Mouse (Mus musculus) midbrain, embryonic 13.5 days (tissue): ENCODE data around the gene Inpp5a. TPM values are rescaled to one million over a fixed set of nuclear protein-coding genes. Genes with fewer than 3 reads are reported as not detected.

Experiments used
- ATAC-seq: fragments of 200-750 bp; cut with Nextera tagmentation; 2 replicates; pipeline ENCODE4 v1.8.0; 2017; ENCODE audit warnings: mild to moderate bottlenecking, moderate TSS enrichment, moderate library complexity
- H3K27ac ChIP-seq: fragments of 300-500 bp; sonication (generic); 2 replicates; pipeline ENCODE4 v1.5.1; 2015; ENCODE audit warnings: inconsistent platforms, mild to moderate bottlenecking, moderate library complexity
- H3K27me3 ChIP-seq: fragments of 300-500 bp; sonication (generic); 2 replicates; pipeline ENCODE4 v1.6.1; 2015; ENCODE audit warnings: mild to moderate bottlenecking, inconsistent platforms
- H3K36me3 ChIP-seq: fragments of 300-500 bp; sonication (generic); 2 replicates; pipeline ENCODE4 v1.6.1; 2015; ENCODE audit warnings: mild to moderate bottlenecking, inconsistent platforms
- H3K4me1 ChIP-seq: fragments of 300-500 bp; sonication (generic); replicated peaks from 2 replicates; pipeline ENCODE4 v1.6.1; 2015; ENCODE audit warnings: inconsistent platforms
- H3K4me2 ChIP-seq: fragments of 300-500 bp; sonication (generic); replicated peaks from 2 replicates; pipeline ENCODE4 v1.6.1; 2015; ENCODE audit warnings: moderate library complexity, mild to moderate bottlenecking, inconsistent platforms
- H3K4me3 ChIP-seq: fragments of 300-500 bp; sonication (generic); replicated peaks from 2 replicates; pipeline ENCODE4 v1.5.1; 2015; ENCODE audit warnings: mild to moderate bottlenecking, inconsistent platforms
- H3K9ac ChIP-seq: fragments of 300-500 bp; sonication (generic); replicated peaks from 2 replicates; pipeline ENCODE4 v1.6.1; 2015; ENCODE audit warnings: mild to moderate bottlenecking, inconsistent platforms
- H3K9me3 ChIP-seq: fragments of 300-500 bp; sonication (generic); 2 replicates; pipeline ENCODE4 v1.6.1; 2016; ENCODE audit warnings: mild to moderate bottlenecking, inconsistent platforms
- WGBS: fragments of 180-500 bp; shearing (Covaris S2); methylation state at CpG from one replicate; pipeline ENCODE4 v1.1.7; 2015; 5-methylcytosine and 5-hydroxymethylcytosine counted together
- polyA plus RNA-seq: library from polyadenylated mRNA; unstranded; fragments of >200 nt; fragmentation: Nextera tagmentation; extraction: Ambion mirVana; gene quantifications from 2 replicates; pipeline ENCODE4 v1.2.1, GENCODE M21; 2015

Gene Inpp5a
- polyA plus RNA-seq, 1 experiment from 2014 or later: 14.3 TPM

- Histone ChIP-seq H3K4me3 (no peak overlapping the region), H3K27ac (no peak overlapping the region), H3K9ac (no peak overlapping the region), H3K9me3 (no peaks in the 10 kb centered on the region), H3K4me1 (no peaks in the 10 kb centered on the region), H3K36me3 (no peaks in the 10 kb centered on the region), H3K27me3 (no peaks in the 10 kb centered on the region), H3K4me2 (no peak overlapping the region)
- ATAC-seq: no peak
- WGBS: 83% methylated on average over 2 of the region's 2 CpGs
Measured at GRCm38 (mm10) chr7:139379745-139380144, 9.2 kb upstream of the Inpp5a start.

- no peaks in the 10 kb centered on the region for H3K36me3 ChIP-seq
- ATAC-seq: no peak
- no peak overlapping the region for H3K9ac ChIP-seq
- no peaks in the 10 kb centered on the region for H3K27me3 ChIP-seq
- H3K4me3 ChIP-seq: no peak overlapping the region
- 80% methylated on average over 4 of the region's 4 CpGs for WGBS
- no peak overlapping the region for H3K4me2 ChIP-seq
- no peak overlapping the region for H3K27ac ChIP-seq
- H3K4me1 ChIP-seq: peaks cover 3% of the 10 kb centered on the region; the same call in 1 of the 2 replicates
- H3K9me3 ChIP-seq: no peaks in the 10 kb centered on the region
Measured at GRCm38 (mm10) chr7:139380225-139380624, 8.7 kb upstream of the Inpp5a start.

DNA sequence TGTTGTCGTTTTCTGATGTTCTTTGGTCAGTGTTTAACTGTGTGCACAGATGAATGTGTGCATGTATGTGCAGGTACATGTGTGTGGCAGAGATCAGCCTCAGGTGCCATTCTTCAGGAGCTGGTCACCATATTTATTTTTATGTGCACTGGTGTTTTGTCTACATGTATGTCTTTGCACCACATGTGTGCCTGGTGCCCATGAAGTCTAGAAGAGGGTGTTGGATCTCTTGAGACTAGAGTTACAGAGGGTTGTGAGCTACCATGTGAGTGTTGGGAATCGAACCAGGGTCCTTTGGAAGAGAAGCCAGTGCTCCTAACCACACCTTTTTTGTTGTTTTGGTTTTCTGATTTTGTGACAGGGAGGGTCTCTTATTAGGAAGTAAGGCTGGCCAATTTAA lies 7.0 kb upstream of the Inpp5a start:
- no peaks in the 10 kb centered on the region for H3K36me3 ChIP-seq
- WGBS: 81% methylated on average over 2 of the region's 2 CpGs
- H3K4me1 ChIP-seq: peaks cover 4% of the 10 kb centered on the region; the same call in 1 of the 2 replicates
- no peak overlapping the region for H3K9ac ChIP-seq
- no peaks in the 10 kb centered on the region for H3K27me3 ChIP-seq
- no peaks in the 10 kb centered on the region for H3K9me3 ChIP-seq
- no peak overlapping the region for H3K4me2 ChIP-seq
- no peak for ATAC-seq
- no peak overlapping the region for H3K27ac ChIP-seq
- H3K4me3 ChIP-seq: no peak overlapping the region

DNA sequence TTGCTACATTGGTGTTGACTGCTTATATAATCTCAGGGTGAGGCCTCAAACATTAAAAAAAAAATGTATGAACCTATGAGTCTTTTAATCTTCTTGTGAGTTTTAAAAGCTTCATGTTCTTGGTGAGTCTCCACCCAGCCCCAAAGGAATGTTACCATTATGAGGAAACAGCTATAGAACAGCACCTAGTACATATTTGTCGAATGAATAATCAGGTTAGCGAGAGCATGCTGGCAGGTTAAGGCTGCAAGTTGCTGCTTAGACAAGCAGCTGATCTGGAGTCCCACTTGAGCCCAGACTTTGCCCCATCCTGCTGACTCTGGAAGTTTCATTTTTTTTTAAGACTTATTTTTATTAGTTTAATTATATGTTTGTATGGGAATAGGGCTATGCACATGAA lies 6.1 kb upstream of the Inpp5a start:
- Histone ChIP-seq H3K4me3 (no peak overlapping the region), H3K27me3 (no peaks in the 10 kb centered on the region), H3K4me1 (peaks cover 11% of the 10 kb centered on the region), H3K4me2 (no peak overlapping the region), H3K27ac (no peak overlapping the region), H3K9ac (no peak overlapping the region), H3K36me3 (no peaks in the 10 kb centered on the region), H3K9me3 (no peaks in the 10 kb centered on the region)
- WGBS: 85% methylated on average over 2 of the region's 2 CpGs
- no peak for ATAC-seq

DNA sequence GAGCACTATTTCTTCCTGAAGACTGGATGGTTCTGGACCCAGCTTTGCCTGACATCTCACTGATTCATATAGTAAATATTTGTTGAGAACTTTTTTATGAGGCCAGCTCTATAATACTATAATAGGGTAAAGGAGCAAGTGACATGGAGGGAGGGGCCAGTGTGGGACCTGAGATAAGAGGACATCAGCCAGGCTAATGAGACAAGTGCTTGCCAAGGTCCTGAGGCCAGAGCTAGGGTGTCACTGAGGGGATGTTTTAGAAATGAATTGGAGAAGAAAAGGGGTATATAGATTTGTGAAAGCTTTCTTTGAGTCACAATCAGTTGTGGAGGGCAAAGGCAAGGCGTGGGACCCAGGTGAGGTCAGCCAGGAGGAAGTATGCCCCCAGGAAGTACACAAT lies 4.4 kb upstream of the Inpp5a start:
- H3K27ac ChIP-seq: no peak overlapping the region
- 96% methylated on average over 1 of the region's 1 CpGs for WGBS
- H3K4me2 ChIP-seq: no peak overlapping the region
- H3K27me3 ChIP-seq: no peaks in the 10 kb centered on the region
- ATAC-seq: no peak
- no peak overlapping the region for H3K4me3 ChIP-seq
- no peaks in the 10 kb centered on the region for H3K36me3 ChIP-seq
- no peaks in the 10 kb centered on the region for H3K9me3 ChIP-seq
- H3K9ac ChIP-seq: no peak overlapping the region
- H3K4me1 ChIP-seq: peaks cover 18% of the 10 kb centered on the region

- Histone ChIP-seq H3K27me3 (no peaks in the 10 kb centered on the region), H3K36me3 (no peaks in the 10 kb centered on the region), H3K9ac (no peak overlapping the region), H3K4me2 (no peak overlapping the region), H3K4me3 (no peak overlapping the region), H3K9me3 (no peaks in the 10 kb centered on the region), H3K4me1 (peaks cover 23% of the 10 kb centered on the region), H3K27ac (no peak overlapping the region)
- ATAC-seq: no peak
- WGBS: 79% methylated on average over 2 of the region's 2 CpGs
Measured at GRCm38 (mm10) chr7:139384916-139385530, 3.9 kb upstream of the Inpp5a start.

- Histone ChIP-seq H3K4me1 (peaks cover 43% of the 10 kb centered on the region), H3K27me3 (no peaks in the 10 kb centered on the region), H3K4me3 (no peak overlapping the region), H3K36me3 (no peaks in the 10 kb centered on the region), H3K27ac (no peak overlapping the region), H3K4me2 (no peak overlapping the region), H3K9me3 (no peaks in the 10 kb centered on the region), H3K9ac (no peak overlapping the region)
- no peak for ATAC-seq
- WGBS: 84% methylated on average over 9 of the region's 9 CpGs
Measured at GRCm38 (mm10) chr7:139386933-139387690, 1.8 kb upstream of the Inpp5a start.

- peak overlapping the region; percentile 80 for H3K4me3 ChIP-seq
- peak overlapping the region; percentile 78 for H3K27ac ChIP-seq
- peak overlapping the region; percentile 47 for H3K4me2 ChIP-seq
- no peaks in the 10 kb centered on the region for H3K36me3 ChIP-seq
- peak; percentile 83; the same call in 1 of the 2 replicates for ATAC-seq
- WGBS: 20% methylated on average over 16 of the region's 16 CpGs
- no peaks in the 10 kb centered on the region for H3K9me3 ChIP-seq
- no peaks in the 10 kb centered on the region for H3K27me3 ChIP-seq
- H3K4me1 ChIP-seq: peaks cover 47% of the 10 kb centered on the region
- H3K9ac ChIP-seq: peak overlapping the region; percentile 75
Measured at GRCm38 (mm10) chr7:139387921-139388669, 814 bp upstream of the Inpp5a start.

DNA sequence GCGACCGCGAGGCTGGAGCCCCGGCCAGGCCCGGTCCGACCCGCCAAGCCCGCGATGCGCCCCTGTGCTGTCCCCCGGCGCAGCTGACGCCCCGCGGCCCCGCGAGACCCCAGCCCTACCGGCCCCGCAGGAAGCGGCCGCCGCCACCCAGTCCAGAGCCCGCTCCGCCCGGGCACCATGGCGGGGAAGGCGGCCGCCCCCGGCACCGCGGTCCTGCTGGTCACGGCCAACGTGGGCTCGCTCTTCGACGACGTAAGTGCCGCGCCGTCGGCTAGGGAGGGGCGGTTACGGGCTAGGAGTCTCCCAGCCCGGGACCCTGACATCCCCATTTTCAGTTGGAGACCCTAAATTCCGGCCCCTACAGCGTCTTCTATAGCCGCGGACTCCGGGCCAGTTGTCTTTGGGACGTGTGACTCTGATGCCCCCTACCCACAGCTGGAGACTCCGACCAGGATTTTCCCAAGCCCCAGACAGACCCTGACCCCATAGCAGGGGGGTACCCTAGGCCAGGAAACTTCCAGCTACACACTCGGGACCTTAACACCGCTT lies 378 bp downstream of the Inpp5a start:
- peak overlapping the region; percentile 64 for H3K27ac ChIP-seq
- 1% methylated on average over 53 of the region's 53 CpGs for WGBS
- ATAC-seq: peak; percentile 84

DNA sequence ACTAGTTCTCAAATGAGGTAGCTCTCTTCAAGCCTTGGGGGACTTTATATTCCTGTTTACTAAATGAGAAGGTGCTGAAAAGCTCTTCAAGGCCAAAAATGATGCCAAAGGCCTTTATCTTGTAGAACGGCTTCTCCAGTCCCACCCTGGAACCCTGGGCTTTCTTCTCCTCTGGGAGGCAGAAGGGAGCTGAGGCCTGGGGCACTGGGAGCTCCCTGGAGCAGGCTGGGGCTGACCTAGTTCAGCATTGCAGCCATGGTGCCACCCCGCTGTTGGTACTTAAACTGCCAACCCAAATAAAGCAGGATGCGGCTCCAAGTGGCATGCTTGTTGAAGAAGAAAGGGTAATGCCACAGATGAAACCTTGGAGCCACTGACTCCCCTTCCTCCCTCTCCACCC lies 1.5 kb downstream of the Inpp5a start:
- Histone ChIP-seq H3K4me3 (no peak overlapping the region), H3K27me3 (no peaks in the 10 kb centered on the region), H3K4me1 (peaks cover 43% of the 10 kb centered on the region), H3K4me2 (peak overlapping the region; percentile 72), H3K27ac (no peak overlapping the region), H3K9me3 (no peaks in the 10 kb centered on the region), H3K36me3 (no peaks in the 10 kb centered on the region), H3K9ac (0 out of 2 replicates have a peak overlapping the region, but pooled peaks have one; percentile 30)
- ATAC-seq: no peak
- WGBS: 89% methylated on average over 3 of the region's 3 CpGs

More for the DNA sequence above, 378 bp downstream of the Inpp5a start:
- H3K4me1 ChIP-seq: peaks cover 47% of the 10 kb centered on the region
- no peaks in the 10 kb centered on the region for H3K27me3 ChIP-seq
- H3K4me3 ChIP-seq: peak overlapping the region; percentile 80
- no peaks in the 10 kb centered on the region for H3K36me3 ChIP-seq
- H3K9ac ChIP-seq: peak overlapping the region; percentile 82
- H3K4me2 ChIP-seq: peak overlapping the region; percentile 72
- no peaks in the 10 kb centered on the region for H3K9me3 ChIP-seq

DNA sequence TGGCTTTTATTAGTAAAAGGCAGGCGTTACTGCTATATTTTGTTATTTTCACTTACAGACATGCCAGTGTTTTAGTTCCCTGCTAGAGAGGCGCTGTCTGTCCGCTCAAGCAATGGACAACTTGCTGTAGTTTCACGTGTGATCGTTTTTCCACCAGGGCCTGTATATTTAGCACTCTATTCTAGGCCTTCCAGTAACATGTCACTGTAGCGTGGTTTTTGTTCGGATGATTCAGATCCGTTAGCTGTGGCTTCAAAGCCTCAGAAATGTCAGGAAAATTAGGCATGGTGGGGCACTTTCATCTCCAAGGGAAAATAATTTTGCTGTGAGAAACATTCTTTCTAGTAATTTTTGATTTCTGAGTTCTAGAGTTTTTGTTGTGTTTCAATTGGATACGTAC lies 2.0 kb downstream of the Inpp5a start:
- H3K4me3 ChIP-seq: no peak overlapping the region
- no peaks in the 10 kb centered on the region for H3K27me3 ChIP-seq
- no peaks in the 10 kb centered on the region for H3K9me3 ChIP-seq
- 0 out of 2 replicates have a peak overlapping the region, but pooled peaks have one; percentile 30 for H3K9ac ChIP-seq
- ATAC-seq: no peak
- H3K4me1 ChIP-seq: peaks cover 43% of the 10 kb centered on the region
- no peak overlapping the region for H3K27ac ChIP-seq
- H3K4me2 ChIP-seq: peak overlapping the region; percentile 72; the same call in 1 of the 2 replicates
- WGBS: 86% methylated on average over 9 of the region's 9 CpGs
- H3K36me3 ChIP-seq: no peaks in the 10 kb centered on the region

- no peak overlapping the region for H3K9ac ChIP-seq
- ATAC-seq: no peak
- 70% methylated on average over 5 of the region's 5 CpGs for WGBS
Measured at GRCm38 (mm10) chr7:139391691-139392090, 2.8 kb downstream of the Inpp5a start.

More at GRCm38 (mm10) chr7:139391691-139392090, 2.8 kb downstream of the Inpp5a start:
- Histone ChIP-seq H3K27ac (no peak overlapping the region), H3K27me3 (no peaks in the 10 kb centered on the region), H3K4me2 (no peak overlapping the region), H3K4me3 (no peak overlapping the region), H3K36me3 (no peaks in the 10 kb centered on the region), H3K9me3 (no peaks in the 10 kb centered on the region), H3K4me1 (peaks cover 43% of the 10 kb centered on the region)
